Mouse (Mus musculus) liver (tissue): ENCODE measurements around the gene Olfr594.
"Not testable (repeated sequence)": the region's sequence is repeated elsewhere in the genome, so short reads cannot be mapped to it uniquely, and the experiment has no call there.

Experiments
- DNase-seq: peaks from one replicate; pipeline ENCODE4 v3.0.0-alpha.2; 2020; ENCODE audit warnings: mixed read lengths

Gene Olfr594

DNA sequence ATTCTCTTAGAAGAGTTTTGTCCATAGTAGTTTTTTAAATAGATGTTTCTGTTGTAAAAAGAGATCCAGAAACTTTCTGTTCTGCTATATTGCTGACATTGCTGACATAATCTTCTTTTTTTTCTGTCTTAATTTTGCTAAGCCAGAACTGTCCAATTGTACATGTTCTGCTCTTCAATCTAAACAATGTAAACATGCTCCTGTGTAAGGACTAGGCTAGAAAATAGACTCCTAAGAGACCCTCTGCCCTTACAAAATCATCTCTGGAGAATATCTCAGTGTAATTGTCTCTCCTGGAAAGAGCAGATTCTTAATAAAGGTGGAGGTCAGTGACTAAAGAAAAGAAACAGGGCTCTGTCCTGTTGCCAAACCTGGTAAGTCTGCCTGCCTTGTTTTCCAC lies at the start of gene Olfr594:
Gene Olfr594, plus strand, starts transcription at position 301 of the 400 bp plus-strand sequence.
- DNase-seq = no peak

DNA sequence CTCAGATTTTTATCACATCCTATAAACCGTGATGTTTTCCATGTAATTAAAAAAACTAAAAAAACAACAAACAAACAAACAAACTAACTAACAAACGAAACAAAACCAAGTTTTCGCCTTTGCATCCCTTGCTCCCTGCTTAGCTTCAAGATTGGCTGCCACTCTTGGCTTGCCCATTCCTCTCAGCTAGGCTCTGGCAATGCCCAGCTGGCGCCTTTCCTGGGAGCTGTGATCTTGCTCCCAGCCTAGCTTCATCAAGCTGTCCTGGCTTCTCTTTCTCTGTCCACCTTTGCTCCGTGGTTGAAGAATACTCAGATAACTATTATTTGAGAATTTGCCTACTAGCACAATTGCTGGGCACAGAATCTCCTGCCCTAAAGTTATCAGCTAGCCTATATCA lies 47.1 kb upstream of the Olfr594 start:
- no peak for DNase-seq

DNA sequence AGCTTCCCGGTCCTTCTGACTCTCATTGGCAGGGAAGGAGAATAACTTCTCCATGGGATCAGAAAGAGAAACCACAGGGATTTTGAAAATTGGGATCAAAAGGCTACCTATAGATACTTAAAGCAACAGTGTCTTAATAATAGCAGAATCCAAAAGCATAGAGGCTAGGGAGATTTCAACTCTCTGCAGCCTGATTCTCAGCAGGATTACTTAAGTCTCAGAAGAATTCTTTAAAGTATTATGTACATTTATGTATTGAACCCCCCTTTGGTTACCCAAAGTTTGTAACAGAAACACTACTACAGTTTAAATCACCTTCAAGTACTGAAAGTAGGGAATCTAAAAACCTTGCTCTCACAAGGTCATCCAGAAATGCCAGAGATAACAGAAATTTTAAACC lies 38.6 kb upstream of the Olfr594 start, which contains the start of gene Olfr591:
Gene Olfr591, minus strand, starts transcription at position 101 of the 400 bp plus-strand sequence.
- no peak for DNase-seq

DNA sequence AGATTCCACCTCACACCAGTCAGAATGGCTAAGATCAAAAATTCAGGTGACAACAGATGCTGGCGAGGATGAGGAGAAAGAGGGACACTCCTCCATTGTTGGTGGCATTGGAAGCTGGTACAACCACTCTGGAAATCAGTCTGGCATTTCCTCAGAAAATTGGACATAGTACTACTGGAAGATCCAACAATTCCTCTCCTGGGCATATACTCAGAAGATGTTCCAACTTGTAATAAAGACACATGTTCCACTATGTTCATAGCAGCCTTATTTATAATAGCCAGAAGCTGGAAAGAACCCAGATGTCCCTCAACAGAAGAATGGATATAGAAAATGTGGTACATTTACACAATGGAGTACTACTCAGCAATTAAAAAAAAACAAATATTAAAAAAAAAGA lies 32.3 kb upstream of the Olfr594 start, which contains the start of gene Olfr592:
Gene Olfr592, plus strand, starts transcription at position 301 of the 400 bp plus-strand sequence.
- not testable (repeated sequence) for DNase-seq

DNA sequence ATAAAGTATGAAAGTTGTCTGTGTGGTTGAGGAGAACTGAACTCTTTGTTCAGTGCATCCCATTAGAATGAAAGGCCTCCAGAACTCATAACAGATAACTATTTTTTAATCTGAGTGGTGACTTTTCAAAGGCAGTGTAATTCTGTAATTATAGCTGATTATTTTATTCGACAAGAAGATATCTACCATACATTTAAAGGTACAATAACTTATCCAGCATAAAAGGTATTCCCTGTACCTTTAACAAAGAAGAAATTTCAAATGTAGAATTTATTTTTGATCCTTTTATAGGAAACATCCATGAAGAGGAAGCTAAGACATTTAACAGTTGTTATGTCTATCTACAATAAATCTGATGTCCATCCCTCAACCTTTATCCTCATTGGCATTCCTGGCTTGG lies 5.2 kb upstream of the Olfr594 start, which contains the start of gene Olfr593:
Gene Olfr593, plus strand, starts transcription at position 301 of the 400 bp plus-strand sequence.
- no peak for DNase-seq

DNA sequence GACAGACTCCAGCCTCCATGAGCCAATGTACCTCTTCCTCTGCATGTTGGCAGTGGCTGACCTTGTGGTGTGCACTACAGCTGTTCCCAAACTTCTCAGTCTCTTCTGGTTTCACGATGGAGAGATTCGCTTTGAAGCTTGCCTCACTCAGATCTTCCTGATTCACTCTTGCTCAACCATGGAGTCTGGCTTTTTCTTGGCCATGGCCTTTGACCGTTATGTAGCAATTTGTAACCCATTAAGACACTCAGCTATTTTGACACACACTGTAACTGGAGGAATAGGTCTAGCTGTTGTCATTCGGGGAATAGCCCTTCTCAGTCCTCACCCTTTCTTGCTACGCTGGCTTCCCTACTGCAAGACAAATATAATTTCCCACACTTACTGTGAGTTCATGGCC lies 4.7 kb upstream of the Olfr594 start:
- not testable (repeated sequence) for DNase-seq

DNA sequence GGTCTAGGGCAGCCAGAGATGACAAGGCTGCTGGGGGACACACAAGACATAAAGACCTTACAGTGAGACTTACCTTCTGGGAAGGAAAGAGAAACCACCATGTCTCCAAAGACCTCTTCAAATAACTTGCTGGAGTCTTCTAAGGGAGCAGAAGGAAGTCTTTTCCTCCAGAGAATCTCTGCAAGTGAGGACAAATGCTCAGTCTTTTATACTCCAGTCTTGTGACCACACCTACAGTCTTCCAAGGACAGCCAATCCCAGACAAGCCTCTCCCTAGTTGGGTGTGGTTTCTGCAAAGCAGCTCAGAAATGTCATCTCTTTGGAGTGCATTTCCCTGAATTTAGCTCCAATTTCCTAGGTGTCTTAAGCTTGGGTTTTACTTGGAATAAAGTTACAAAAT lies 35.6 kb downstream of the Olfr594 start, which contains the start of gene Usp17ld:
Gene Usp17ld, minus strand, starts transcription at position 101 of the 400 bp plus-strand sequence.
- not testable (repeated sequence) for DNase-seq
